Mouse (Mus musculus): ENCODE results near the gene Gm10320. TPM values are rescaled to one million over a fixed set of nuclear protein-coding genes. Genes with fewer than 3 reads are reported as not detected.

The Gm10320 gene
- polyA plus RNA-seq, 1 experiment from 2014 or later, result 0.36 TPM

- H3K36me3 ChIP-seq, result no peaks in the 10 kb centered on the region
- H3K9me3 ChIP-seq, result no peaks in the 10 kb centered on the region
- H3K4me1 ChIP-seq, result peaks cover 11% of the 10 kb centered on the region
- no peak overlapping the region for H3K27ac ChIP-seq (replicated peaks)
- H3K27me3 ChIP-seq (replicated peaks), result peaks cover 7% of the 10 kb centered on the region; the same call in 1 of the 2 replicates
- no peak for ATAC-seq (ENCODE audit: extremely low read depth, insufficient number of reproducible peaks, low FRiP score, low TSS enrichment)
- no peak overlapping the region for H3K4me3 ChIP-seq
- H3K4me2 ChIP-seq, result no peak overlapping the region
- 67% methylated on average over 6 of the region's 6 CpGs for WGBS
- H3K9ac ChIP-seq, result no peak overlapping the region
Measured at GRCm38 (mm10) chr13:98486726-98487125, 5.1 kb downstream of the Gm10320 start.

GRCm38 (mm10) chr13:98486161-98486560, 5.6 kb downstream of the Gm10320 start:
- Histone ChIP-seq H3K9ac (no peak overlapping the region), H3K4me3 (no peak overlapping the region), H3K9me3 (no peaks in the 10 kb centered on the region), H3K27me3 (replicated peaks) (peaks cover 4% of the 10 kb centered on the region; the same call in 1 of the 2 replicates), H3K4me2 (no peak overlapping the region), H3K27ac (replicated peaks) (no peak overlapping the region), H3K36me3 (no peaks in the 10 kb centered on the region), H3K4me1 (peaks cover 11% of the 10 kb centered on the region)
- WGBS, result 64% methylated on average over 3 of the region's 3 CpGs
- no peak for ATAC-seq (ENCODE audit: extremely low read depth, insufficient number of reproducible peaks, low FRiP score, low TSS enrichment)

DNA sequence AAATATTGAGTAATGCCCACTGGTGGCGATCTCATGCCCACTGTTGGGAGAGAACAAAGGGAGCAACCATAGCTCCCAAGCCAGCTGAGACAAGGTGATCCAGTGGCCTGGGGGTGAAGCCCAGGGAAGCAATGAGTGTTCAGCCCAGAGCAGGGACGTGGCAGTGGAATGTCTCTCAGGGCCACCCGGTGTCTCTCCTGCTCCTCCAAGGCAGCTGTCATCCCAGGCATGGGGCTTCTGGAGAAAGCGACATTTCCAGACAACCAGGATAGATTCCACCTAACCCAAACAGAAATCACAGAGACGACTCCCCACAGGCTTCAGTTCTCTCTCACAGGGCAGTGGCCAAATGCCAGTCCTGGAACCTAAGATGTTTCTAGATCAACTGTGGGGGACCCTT, 6.4 kb downstream of the Gm10320 start:
- H3K4me1 ChIP-seq, result peaks cover 11% of the 10 kb centered on the region
- no peak overlapping the region for H3K9ac ChIP-seq

GRCm38 (mm10) chr13:98477991-98478390, 13.8 kb downstream of the Gm10320 start:
- Histone ChIP-seq H3K27me3 (replicated peaks) (peaks cover 21% of the 10 kb centered on the region), H3K9me3 (no peaks in the 10 kb centered on the region), H3K4me2 (no peak overlapping the region), H3K4me3 (no peak overlapping the region), H3K9ac (no peak overlapping the region), H3K4me1 (peaks cover 22% of the 10 kb centered on the region), H3K36me3 (no peaks in the 10 kb centered on the region), H3K27ac (replicated peaks) (no peak overlapping the region)
- ATAC-seq (ENCODE audit: extremely low read depth, insufficient number of reproducible peaks, low FRiP score, low TSS enrichment), result no peak
- 41% methylated on average over 3 of the region's 3 CpGs for WGBS

More for the DNA sequence above, 6.4 kb downstream of the Gm10320 start:
- no peak for ATAC-seq (ENCODE audit: extremely low read depth, insufficient number of reproducible peaks, low FRiP score, low TSS enrichment)
- no peaks in the 10 kb centered on the region for H3K9me3 ChIP-seq
- no peaks in the 10 kb centered on the region for H3K27me3 ChIP-seq (replicated peaks)
- 68% methylated on average over 5 of the region's 5 CpGs for WGBS
- H3K36me3 ChIP-seq, result no peaks in the 10 kb centered on the region
- H3K4me2 ChIP-seq, result no peak overlapping the region
- no peak overlapping the region for H3K27ac ChIP-seq (replicated peaks)
- no peak overlapping the region for H3K4me3 ChIP-seq

DNA sequence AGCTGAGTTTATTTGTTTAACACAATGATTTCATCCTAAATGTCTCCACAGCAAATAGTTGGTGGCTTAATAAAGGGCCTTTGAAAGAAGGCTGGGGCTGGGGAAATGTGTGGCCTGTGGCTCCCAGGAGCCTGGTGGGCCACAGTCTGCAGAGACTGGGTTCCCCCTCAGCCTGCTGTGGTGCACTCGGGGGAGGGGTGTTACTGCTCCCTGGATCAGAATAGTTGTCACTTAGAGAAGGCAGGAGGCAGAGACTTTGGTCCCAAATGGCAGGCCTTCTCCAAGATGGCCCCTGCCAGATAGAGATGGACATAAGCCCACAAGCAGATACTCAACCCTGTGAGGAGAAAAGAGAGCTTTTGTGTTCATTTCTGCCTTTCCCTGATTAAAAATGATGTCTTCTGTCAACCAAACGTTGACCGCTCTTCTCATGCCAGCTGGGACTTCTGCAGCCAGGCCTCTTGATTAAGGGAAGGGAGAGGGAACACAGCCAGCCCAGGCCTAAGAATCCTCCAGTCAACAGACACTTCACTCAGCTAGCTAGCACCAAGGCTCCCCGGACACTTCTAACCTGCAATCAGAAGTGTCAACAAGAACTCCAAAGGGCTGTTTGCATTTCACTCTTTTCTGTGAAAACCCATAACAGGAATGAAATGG, 14.8 kb downstream of the Gm10320 start:
- Histone ChIP-seq H3K4me3 (no peak overlapping the region), H3K4me1 (peaks cover 22% of the 10 kb centered on the region), H3K27me3 (replicated peaks) (peaks cover 25% of the 10 kb centered on the region), H3K4me2 (no peak overlapping the region), H3K9ac (no peak overlapping the region), H3K27ac (replicated peaks) (0 out of 2 replicates have a peak overlapping the region, but pooled peaks have one; percentile 33), H3K9me3 (no peaks in the 10 kb centered on the region), H3K36me3 (no peaks in the 10 kb centered on the region)
- no peak for ATAC-seq (ENCODE audit: extremely low read depth, insufficient number of reproducible peaks, low FRiP score, low TSS enrichment)
- WGBS, result 46% methylated on average over 4 of the region's 4 CpGs

DNA sequence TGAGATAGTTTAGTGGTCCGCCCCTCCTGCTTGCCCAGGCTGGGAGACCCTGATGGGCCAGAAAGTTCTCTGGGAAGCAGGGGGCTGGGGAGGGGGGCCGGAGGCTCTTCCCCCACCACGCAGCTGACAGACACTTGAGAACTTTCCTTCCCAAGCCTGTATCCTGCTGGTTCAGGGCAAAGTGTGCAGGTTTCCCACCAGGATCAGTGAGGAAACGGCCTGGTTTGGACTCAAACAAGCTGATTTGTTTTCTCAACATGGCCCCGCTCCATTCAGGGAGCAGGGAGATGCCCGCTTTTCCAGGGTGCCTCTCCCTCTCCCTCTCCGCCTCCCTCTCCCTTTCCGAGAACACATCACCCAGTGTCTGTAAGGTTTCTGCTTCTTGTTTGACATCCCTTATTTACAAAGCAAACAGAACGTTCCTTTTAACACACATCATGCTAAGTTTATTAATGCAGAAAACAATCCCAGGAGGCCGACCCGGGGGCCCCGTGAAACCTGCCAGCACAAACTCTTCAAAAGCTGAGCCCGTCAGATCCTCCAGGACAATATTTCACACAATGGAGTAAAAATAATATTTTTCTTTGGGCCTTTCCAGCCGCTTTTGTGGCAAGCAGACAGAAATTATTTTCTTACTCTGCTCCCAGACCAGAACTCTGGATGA, 15.5 kb downstream of the Gm10320 start:
- Histone ChIP-seq H3K27me3 (replicated peaks) (peaks cover 31% of the 10 kb centered on the region), H3K4me1 (peaks cover 22% of the 10 kb centered on the region), H3K9me3 (no peaks in the 10 kb centered on the region), H3K4me3 (no peak overlapping the region), H3K27ac (replicated peaks) (no peak overlapping the region), H3K36me3 (no peaks in the 10 kb centered on the region), H3K9ac (no peak overlapping the region), H3K4me2 (peak overlapping the region; percentile 11; the same call in 1 of the 2 replicates)
- 43% methylated on average over 14 of the region's 14 CpGs for WGBS
- ATAC-seq (ENCODE audit: extremely low read depth, insufficient number of reproducible peaks, low FRiP score, low TSS enrichment), result no peak

DNA sequence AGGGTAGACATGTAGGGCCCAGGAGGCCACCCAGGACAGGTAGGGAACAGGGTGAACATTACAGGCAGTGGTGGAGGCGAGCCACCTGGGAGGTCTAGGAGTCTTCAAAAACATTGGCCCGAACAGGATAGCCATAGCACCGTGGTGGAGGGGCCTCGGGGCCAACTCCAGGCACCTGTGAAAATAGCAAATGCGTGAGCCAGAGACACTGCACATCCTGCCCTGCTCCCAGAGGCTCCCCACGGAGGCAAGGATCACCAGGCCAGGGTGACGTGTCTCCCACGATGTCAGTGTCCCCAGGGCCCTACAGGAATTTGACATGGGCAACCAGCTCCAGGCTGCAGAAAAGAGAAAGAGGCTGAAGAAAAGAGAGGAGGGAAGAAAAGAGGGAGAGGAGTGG, 16.1 kb downstream of the Gm10320 start:
- WGBS, result 47% methylated on average over 8 of the region's 8 CpGs

DNA sequence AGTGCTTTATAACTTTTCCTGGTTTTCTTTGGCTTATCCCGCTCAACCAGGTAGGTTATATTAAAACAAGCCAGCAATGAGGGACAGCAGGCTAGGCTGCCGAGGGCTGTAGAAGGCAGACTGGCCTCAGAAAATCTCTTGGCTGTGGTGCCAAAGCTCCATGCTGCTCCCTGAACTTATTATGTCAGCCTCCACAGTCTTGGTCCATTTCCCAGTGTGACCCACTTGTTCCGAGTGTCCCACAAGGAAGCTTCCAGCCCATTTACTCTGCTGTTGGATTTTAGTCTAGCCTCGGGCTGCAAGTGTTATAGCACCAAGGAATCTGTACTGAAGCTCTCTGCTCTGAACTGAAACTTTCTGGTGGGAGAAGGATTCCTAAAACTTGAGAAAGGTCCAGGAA, 18.8 kb downstream of the Gm10320 start:
- no peak overlapping the region for H3K4me3 ChIP-seq
- WGBS, result 74% methylated on average over 4 of the region's 4 CpGs
- no peak overlapping the region for H3K27ac ChIP-seq (replicated peaks)
- no peak for ATAC-seq (ENCODE audit: extremely low read depth, insufficient number of reproducible peaks, low FRiP score, low TSS enrichment)
- H3K27me3 ChIP-seq (replicated peaks), result peaks cover 37% of the 10 kb centered on the region
- no peaks in the 10 kb centered on the region for H3K9me3 ChIP-seq
- peaks cover 16% of the 10 kb centered on the region for H3K4me1 ChIP-seq
- H3K4me2 ChIP-seq, result no peak overlapping the region
- no peak overlapping the region for H3K9ac ChIP-seq
- no peaks in the 10 kb centered on the region for H3K36me3 ChIP-seq

More for the DNA sequence above, 16.1 kb downstream of the Gm10320 start:
- H3K36me3 ChIP-seq, result no peaks in the 10 kb centered on the region
- H3K4me1 ChIP-seq, result peaks cover 22% of the 10 kb centered on the region
- H3K9me3 ChIP-seq, result no peaks in the 10 kb centered on the region
- peaks cover 37% of the 10 kb centered on the region for H3K27me3 ChIP-seq (replicated peaks)
- H3K4me2 ChIP-seq, result no peak overlapping the region
- H3K27ac ChIP-seq (replicated peaks), result no peak overlapping the region
- H3K9ac ChIP-seq, result no peak overlapping the region
- ATAC-seq (ENCODE audit: extremely low read depth, insufficient number of reproducible peaks, low FRiP score, low TSS enrichment), result no peak
- no peak overlapping the region for H3K4me3 ChIP-seq

GRCm38 (mm10) chr13:98471756-98472155, 20.0 kb downstream of the Gm10320 start:
- peaks cover 6% of the 10 kb centered on the region; the same call in 1 of the 2 replicates for H3K4me1 ChIP-seq
- no peak overlapping the region for H3K9ac ChIP-seq
- WGBS, result 48% methylated on average over 6 of the region's 6 CpGs
- no peaks in the 10 kb centered on the region for H3K36me3 ChIP-seq
- no peak overlapping the region for H3K4me2 ChIP-seq
- H3K4me3 ChIP-seq, result no peak overlapping the region
- peaks cover 37% of the 10 kb centered on the region for H3K27me3 ChIP-seq (replicated peaks)
- no peak overlapping the region for H3K27ac ChIP-seq (replicated peaks)
- no peak for ATAC-seq (ENCODE audit: extremely low read depth, insufficient number of reproducible peaks, low FRiP score, low TSS enrichment)
- no peaks in the 10 kb centered on the region for H3K9me3 ChIP-seq

DNA sequence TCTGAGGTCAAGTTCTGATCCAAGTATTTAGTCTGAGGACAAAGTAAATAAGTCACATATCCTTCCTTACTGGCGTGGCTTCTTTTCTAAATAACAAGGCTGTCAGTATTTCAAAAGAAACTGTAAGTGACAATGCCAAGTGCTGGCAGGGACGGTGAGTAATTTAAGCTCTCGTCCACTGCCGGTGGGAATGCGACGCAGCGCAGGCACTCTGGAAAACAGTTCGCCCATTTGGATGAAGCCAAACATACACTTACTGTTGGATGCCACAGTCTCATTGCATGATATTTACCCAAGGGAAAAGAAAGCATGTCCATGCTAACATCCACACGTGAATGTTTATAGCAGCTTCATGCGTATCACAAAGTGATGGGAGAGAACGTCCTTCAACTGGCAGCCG, 21.5 kb downstream of the Gm10320 start:
- Histone ChIP-seq H3K27ac (replicated peaks) (no peak overlapping the region), H3K27me3 (replicated peaks) (peaks cover 33% of the 10 kb centered on the region), H3K36me3 (no peaks in the 10 kb centered on the region), H3K4me3 (no peak overlapping the region), H3K9me3 (no peaks in the 10 kb centered on the region), H3K4me1 (no peaks in the 10 kb centered on the region), H3K4me2 (no peak overlapping the region), H3K9ac (no peak overlapping the region)
- WGBS, result 60% methylated on average over 12 of the region's 12 CpGs
- ATAC-seq (ENCODE audit: extremely low read depth, insufficient number of reproducible peaks, low FRiP score, low TSS enrichment), result no peak

DNA sequence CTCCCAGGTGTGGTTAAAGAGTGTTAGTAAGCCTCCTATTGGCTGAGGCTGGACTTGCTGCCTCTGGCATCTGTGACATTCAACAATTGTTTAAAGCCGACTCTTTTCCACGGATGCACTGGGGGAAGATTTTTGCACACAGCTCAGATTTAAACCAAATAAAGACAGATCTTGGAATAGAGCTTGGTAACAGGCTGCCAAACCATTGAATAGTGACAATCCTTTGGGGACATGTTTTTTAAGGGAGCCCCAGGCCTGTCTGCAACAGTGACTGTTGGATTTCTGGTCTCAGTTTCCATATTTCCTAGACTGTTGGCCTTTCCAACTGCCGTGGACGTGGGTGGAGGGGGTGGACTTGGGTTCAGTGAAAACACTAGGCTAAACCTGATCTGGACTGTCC, 21.9 kb downstream of the Gm10320 start:
- ATAC-seq (ENCODE audit: extremely low read depth, insufficient number of reproducible peaks, low FRiP score, low TSS enrichment), result no peak

GRCm38 (mm10) chr13:98461467-98461866, 30.3 kb downstream of the Gm10320 start:
- H3K4me3 ChIP-seq, result no peak overlapping the region
- 57% methylated on average over 4 of the region's 4 CpGs for WGBS
- no peaks in the 10 kb centered on the region for H3K36me3 ChIP-seq
- no peaks in the 10 kb centered on the region for H3K4me1 ChIP-seq
- no peak overlapping the region for H3K9ac ChIP-seq
- H3K4me2 ChIP-seq, result no peak overlapping the region
- ATAC-seq (ENCODE audit: extremely low read depth, insufficient number of reproducible peaks, low FRiP score, low TSS enrichment), result no peak
- H3K9me3 ChIP-seq, result peaks cover 5% of the 10 kb centered on the region; the same call in 1 of the 2 replicates
- H3K27ac ChIP-seq (replicated peaks), result no peak overlapping the region
- no peaks in the 10 kb centered on the region for H3K27me3 ChIP-seq (replicated peaks)

More for the DNA sequence above, 21.9 kb downstream of the Gm10320 start:
- Histone ChIP-seq H3K4me3 (no peak overlapping the region), H3K9me3 (no peaks in the 10 kb centered on the region), H3K4me2 (no peak overlapping the region), H3K9ac (no peak overlapping the region), H3K27ac (replicated peaks) (no peak overlapping the region), H3K4me1 (no peaks in the 10 kb centered on the region), H3K36me3 (no peaks in the 10 kb centered on the region), H3K27me3 (replicated peaks) (peaks cover 31% of the 10 kb centered on the region)
- 69% methylated on average over 4 of the region's 4 CpGs for WGBS

Data from heart, embryonic 13.5 days (tissue).